Mouse (Mus musculus) forebrain, embryonic 12.5 days (tissue): ENCODE measurements around the gene Smarcc2. TPM values are rescaled to one million over a fixed set of nuclear protein-coding genes. Genes with fewer than 3 reads are reported as not detected.
"Not testable (repeated sequence)": the region's sequence is repeated elsewhere in the genome, so short reads cannot be mapped to it uniquely, and the experiment has no call there.

Experiments
- ATAC-seq: fragments of 200-750 bp; cut with Nextera tagmentation; 2 replicates; pipeline ENCODE4 v1.8.0; 2017; ENCODE audit warnings: moderate TSS enrichment; ENCODE audit not compliant: low FRiP score
- H3K27ac ChIP-seq: fragments of 300-500 bp; sonication (generic); 2 replicates; pipeline ENCODE4 v1.5.1; 2016; ENCODE audit warnings: mild to moderate bottlenecking
- H3K27me3 ChIP-seq: fragments of 300-500 bp; sonication (generic); 2 replicates; pipeline ENCODE4 v1.6.1; 2016; ENCODE audit warnings: mild to moderate bottlenecking
- H3K36me3 ChIP-seq: fragments of 300-500 bp; sonication (generic); replicated peaks from 2 replicates; pipeline ENCODE4 v1.6.1; 2016; ENCODE audit warnings: mild to moderate bottlenecking
- H3K4me1 ChIP-seq: fragments of 300-500 bp; sonication (generic); 2 replicates; pipeline ENCODE4 v1.6.1; 2016
- H3K4me2 ChIP-seq: fragments of 300-500 bp; sonication (generic); 2 replicates; pipeline ENCODE4 v1.6.1; 2016; ENCODE audit warnings: mild to moderate bottlenecking, moderate library complexity
- H3K4me3 ChIP-seq: fragments of 300-500 bp; sonication (generic); replicated peaks from 2 replicates; pipeline ENCODE4 v1.5.1; 2016; ENCODE audit warnings: mild to moderate bottlenecking
- H3K9ac ChIP-seq: fragments of 300-500 bp; sonication (generic); 2 replicates; pipeline ENCODE4 v1.6.1; 2016; ENCODE audit warnings: mild to moderate bottlenecking
- H3K9me3 ChIP-seq: fragments of 300-500 bp; sonication (generic); 2 replicates; pipeline ENCODE4 v1.6.1; 2016
- WGBS: fragments of 180-500 bp; shearing (Covaris S2); methylation state at CpG from one replicate; pipeline ENCODE4 v1.1.7; 2016; 5-methylcytosine and 5-hydroxymethylcytosine counted together
- polyA plus RNA-seq: library from polyadenylated mRNA; unstranded; fragments of >200 nt; fragmentation: Nextera tagmentation; extraction: Ambion mirVana; gene quantifications from 2 replicates; pipeline ENCODE4 v1.2.1, GENCODE M21; 2016

The Smarcc2 gene
- polyA plus RNA-seq, 1 experiment from 2014 or later = 189 TPM

- Histone ChIP-seq H3K27ac (no peak overlapping the region), H3K36me3 (no peaks in the 10 kb centered on the region), H3K4me3 (no peak overlapping the region), H3K27me3 (peaks cover 10% of the 10 kb centered on the region), H3K4me1 (peaks cover 36% of the 10 kb centered on the region), H3K9ac (no peak overlapping the region), H3K4me2 (no peak overlapping the region), H3K9me3 (no peaks in the 10 kb centered on the region)
- no peak for ATAC-seq
- WGBS = 48% methylated on average over 6 of the region's 6 CpGs
Measured at GRCm38 (mm10) chr10:128497134-128497737, 38.2 kb downstream of the Smarcc2 start.

- under 1% methylated on average over 26 of the region's 27 CpGs for WGBS
Measured at GRCm38 (mm10) chr10:128498590-128498989, 39.5 kb downstream of the Smarcc2 start, which contains the start of gene Myl6b. Myl6b (minus strand) TSS chr10:128498685.

GRCm38 (mm10) chr10:128499116-128499671 lies 40.1 kb downstream of the Smarcc2 start:
- H3K9ac ChIP-seq = peak overlapping the region; percentile 59
- H3K4me2 ChIP-seq = peak overlapping the region; percentile 81
- H3K27me3 ChIP-seq = peaks cover 10% of the 10 kb centered on the region
- no peaks in the 10 kb centered on the region for H3K9me3 ChIP-seq
- H3K4me1 ChIP-seq = peaks cover 29% of the 10 kb centered on the region
- H3K27ac ChIP-seq = peak overlapping the region; percentile 68
- H3K4me3 ChIP-seq = peak overlapping the region; percentile 63
- ATAC-seq = peak; percentile 37
- 3% methylated on average over 21 of the region's 21 CpGs for WGBS
- H3K36me3 ChIP-seq = no peaks in the 10 kb centered on the region

More at GRCm38 (mm10) chr10:128498590-128498989, 39.5 kb downstream of the Smarcc2 start, which contains the start of gene Myl6b:
- peak within 1 kb of the TSS; percentile 68 for H3K27ac ChIP-seq
- no peaks in the 10 kb centered on the region for H3K9me3 ChIP-seq
- H3K36me3 ChIP-seq = no peaks in the 10 kb centered on the region
- H3K4me2 ChIP-seq = peak within 1 kb of the TSS; percentile 81
- peak within 1 kb of the TSS; percentile 59 for H3K9ac ChIP-seq
- H3K4me1 ChIP-seq = peaks cover 29% of the 10 kb centered on the region
- peaks cover 10% of the 10 kb centered on the region for H3K27me3 ChIP-seq
- peak; percentile 83 for ATAC-seq
- H3K4me3 ChIP-seq = peak within 1 kb of the TSS; percentile 63

GRCm38 (mm10) chr10:128502341-128502740 lies 43.3 kb downstream of the Smarcc2 start:
- Histone ChIP-seq H3K4me1 (peaks cover 16% of the 10 kb centered on the region), H3K4me3 (no peak overlapping the region), H3K9ac (no peak overlapping the region), H3K27me3 (no peaks in the 10 kb centered on the region), H3K36me3 (peaks cover 4% of the 10 kb centered on the region; the same call in 1 of the 2 replicates), H3K27ac (no peak overlapping the region), H3K9me3 (no peaks in the 10 kb centered on the region), H3K4me2 (no peak overlapping the region)
- no peak for ATAC-seq
- WGBS = 88% methylated on average over 5 of the region's 5 CpGs

GRCm38 (mm10) chr10:128503532-128503931 lies 44.5 kb downstream of the Smarcc2 start:
- no peak overlapping the region for H3K4me3 ChIP-seq
- no peaks in the 10 kb centered on the region for H3K27me3 ChIP-seq
- H3K4me1 ChIP-seq = peaks cover 6% of the 10 kb centered on the region; the same call in 1 of the 2 replicates
- H3K36me3 ChIP-seq = peaks cover 4% of the 10 kb centered on the region; the same call in 1 of the 2 replicates
- no peak for ATAC-seq
- H3K9me3 ChIP-seq = no peaks in the 10 kb centered on the region
- WGBS = 81% methylated on average over 8 of the region's 8 CpGs
- H3K9ac ChIP-seq = no peak overlapping the region
- no peak overlapping the region for H3K4me2 ChIP-seq
- no peak overlapping the region for H3K27ac ChIP-seq

GRCm38 (mm10) chr10:128504012-128504411 lies 45.0 kb downstream of the Smarcc2 start:
- Histone ChIP-seq H3K9me3 (no peaks in the 10 kb centered on the region), H3K4me1 (peaks cover 6% of the 10 kb centered on the region; the same call in 1 of the 2 replicates), H3K4me2 (no peak overlapping the region), H3K36me3 (peaks cover 4% of the 10 kb centered on the region; the same call in 1 of the 2 replicates), H3K27me3 (no peaks in the 10 kb centered on the region), H3K4me3 (no peak overlapping the region), H3K27ac (no peak overlapping the region), H3K9ac (no peak overlapping the region)
- no peak for ATAC-seq
- WGBS = 84% methylated on average over 3 of the region's 3 CpGs

- Histone ChIP-seq H3K36me3 (peaks cover 4% of the 10 kb centered on the region; the same call in 1 of the 2 replicates), H3K27ac (no peak overlapping the region), H3K9me3 (no peaks in the 10 kb centered on the region), H3K4me2 (no peak overlapping the region), H3K9ac (no peak overlapping the region), H3K27me3 (no peaks in the 10 kb centered on the region), H3K4me1 (no peaks in the 10 kb centered on the region), H3K4me3 (no peak overlapping the region)
- WGBS = 75% methylated on average over 9 of the region's 9 CpGs
- no peak for ATAC-seq
Measured at GRCm38 (mm10) chr10:128504641-128505370, 45.8 kb downstream of the Smarcc2 start.

- H3K9ac ChIP-seq, H3K27me3 ChIP-seq, H3K9me3 ChIP-seq, H3K27ac ChIP-seq, ATAC-seq, H3K4me2 ChIP-seq, H3K4me3 ChIP-seq, H3K36me3 ChIP-seq, H3K4me1 ChIP-seq: not testable (repeated sequence)
- 85% methylated on average over 5 of the region's 5 CpGs for WGBS
Measured at GRCm38 (mm10) chr10:128505371-128505667, 46.3 kb downstream of the Smarcc2 start.

GRCm38 (mm10) chr10:128505974-128506373 lies 46.9 kb downstream of the Smarcc2 start:
- no peaks in the 10 kb centered on the region for H3K4me1 ChIP-seq
- no peak for ATAC-seq
- H3K4me3 ChIP-seq = no peak overlapping the region
- no peaks in the 10 kb centered on the region for H3K27me3 ChIP-seq
- no peak overlapping the region for H3K9ac ChIP-seq
- no peak overlapping the region for H3K27ac ChIP-seq
- WGBS = 93% methylated on average over 14 of the region's 14 CpGs
- H3K4me2 ChIP-seq = no peak overlapping the region
- H3K36me3 ChIP-seq = peaks cover 4% of the 10 kb centered on the region; the same call in 1 of the 2 replicates
- H3K9me3 ChIP-seq = no peaks in the 10 kb centered on the region

GRCm38 (mm10) chr10:128508260-128508659 lies 49.2 kb downstream of the Smarcc2 start:
- H3K27me3 ChIP-seq = no peaks in the 10 kb centered on the region

GRCm38 (mm10) chr10:128509203-128509602 lies 50.2 kb downstream of the Smarcc2 start:
- no peaks in the 10 kb centered on the region for H3K27me3 ChIP-seq
- no peak for ATAC-seq
- H3K4me2 ChIP-seq = no peak overlapping the region
- peaks cover 4% of the 10 kb centered on the region; the same call in 1 of the 2 replicates for H3K36me3 ChIP-seq
- no peak overlapping the region for H3K9ac ChIP-seq
- WGBS = 86% methylated on average over 9 of the region's 9 CpGs
- no peak overlapping the region for H3K27ac ChIP-seq
- no peaks in the 10 kb centered on the region for H3K9me3 ChIP-seq
- H3K4me1 ChIP-seq = no peaks in the 10 kb centered on the region
- no peak overlapping the region for H3K4me3 ChIP-seq

More at GRCm38 (mm10) chr10:128508260-128508659, 49.2 kb downstream of the Smarcc2 start:
- no peaks in the 10 kb centered on the region for H3K4me1 ChIP-seq
- H3K36me3 ChIP-seq = peaks cover 4% of the 10 kb centered on the region; the same call in 1 of the 2 replicates
- 82% methylated on average over 9 of the region's 9 CpGs for WGBS
- ATAC-seq = no peak
- H3K4me3 ChIP-seq = no peak overlapping the region
- no peaks in the 10 kb centered on the region for H3K9me3 ChIP-seq
- no peak overlapping the region for H3K9ac ChIP-seq
- H3K4me2 ChIP-seq = no peak overlapping the region
- no peak overlapping the region for H3K27ac ChIP-seq

- Histone ChIP-seq H3K4me3 (no peak overlapping the region), H3K27ac (no peak overlapping the region), H3K9ac (no peak overlapping the region), H3K27me3 (peaks cover under 1% of the 10 kb centered on the region; the same call in 1 of the 2 replicates), H3K4me2 (no peak overlapping the region), H3K36me3 (peaks cover 4% of the 10 kb centered on the region; the same call in 1 of the 2 replicates), H3K4me1 (no peaks in the 10 kb centered on the region), H3K9me3 (no peaks in the 10 kb centered on the region)
- ATAC-seq = no peak
- WGBS = 83% methylated on average over 4 of the region's 4 CpGs
Measured at GRCm38 (mm10) chr10:128509831-128510230, 50.8 kb downstream of the Smarcc2 start.
